Mouse (Mus musculus) gastrocnemius, postnatal 36 days (tissue): ENCODE data around the gene Pold4. TPM values are rescaled to one million over a fixed set of nuclear protein-coding genes. Genes with fewer than 3 reads are reported as not detected.
"Not testable (repeated sequence)": the region's sequence is repeated elsewhere in the genome, so short reads cannot be mapped to it uniquely, and the experiment has no call there.

ENCODE experiments used
- DNase-seq, 2 experiments: peaks; one replicate each; pipeline ENCODE4 v3.0.0; 2022
- intact Hi-C: fragments of 180-260 bp; cut with DNase I; formaldehyde crosslinking; loops from one replicate; pipeline ENCODE4 v1.15.1; 2025
- total RNA-seq, 2 experiments: library from RNA; stranded (reverse); gene quantifications; 2 replicates each; pipeline ENCODE4 v1.2.3; 2021

Gene Pold4
- total RNA-seq, 2 experiments from 2014 or later, result 16.0 to 21.1 TPM

DNA sequence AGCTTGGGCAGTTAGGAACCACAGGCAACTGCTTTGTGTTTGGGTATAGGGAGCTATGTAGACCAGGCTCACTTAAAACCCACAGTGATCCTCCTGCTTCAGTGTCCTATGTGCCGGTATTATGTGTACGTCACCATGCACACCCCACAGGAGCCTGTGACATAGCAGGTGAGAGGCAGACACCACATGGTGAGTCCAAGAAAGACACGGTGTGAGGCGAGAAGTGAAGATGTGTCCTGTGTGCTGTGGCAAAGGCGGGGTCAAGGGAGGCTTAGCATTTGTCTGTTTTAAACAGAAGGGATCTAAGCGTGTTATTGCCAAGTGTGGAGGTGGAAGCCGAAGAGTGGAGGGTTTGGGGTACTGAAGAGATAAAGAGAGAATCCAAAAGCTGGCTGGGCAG lies 4.9 kb upstream of the Pold4 start:
- intact Hi-C loops, result loop anchor here (2.0 to 10.0 kb wide), 3 partner anchors 54 to 212 kb away; partner anchors contain the start of gene Ndufv1
- DNase-seq, result no peak

DNA sequence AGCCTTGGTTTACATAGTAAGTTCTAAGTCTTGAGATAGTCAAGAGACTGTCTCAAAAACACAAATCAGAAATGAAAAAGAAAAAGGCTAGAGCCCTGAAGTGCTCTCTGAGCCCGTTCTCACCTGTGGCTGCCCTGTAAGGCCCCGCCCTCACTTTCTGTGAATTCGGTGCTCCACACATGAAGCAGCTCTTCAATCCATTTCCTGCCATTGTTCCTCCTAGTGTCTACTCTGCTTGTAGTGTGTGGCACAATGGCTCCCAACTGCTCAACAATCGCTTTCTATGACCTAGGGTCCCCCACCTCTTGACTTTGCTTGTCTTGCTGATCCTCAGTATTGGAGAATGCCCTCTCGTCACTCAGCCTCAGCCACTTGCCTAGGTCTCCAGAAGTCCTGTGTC lies 4.3 kb upstream of the Pold4 start:
- intact Hi-C loops, result loop anchor here (2.0 to 10.0 kb wide), 3 partner anchors 55 to 213 kb away; partner anchors contain the start of gene Ndufv1
- DNase-seq, result no peak

DNA sequence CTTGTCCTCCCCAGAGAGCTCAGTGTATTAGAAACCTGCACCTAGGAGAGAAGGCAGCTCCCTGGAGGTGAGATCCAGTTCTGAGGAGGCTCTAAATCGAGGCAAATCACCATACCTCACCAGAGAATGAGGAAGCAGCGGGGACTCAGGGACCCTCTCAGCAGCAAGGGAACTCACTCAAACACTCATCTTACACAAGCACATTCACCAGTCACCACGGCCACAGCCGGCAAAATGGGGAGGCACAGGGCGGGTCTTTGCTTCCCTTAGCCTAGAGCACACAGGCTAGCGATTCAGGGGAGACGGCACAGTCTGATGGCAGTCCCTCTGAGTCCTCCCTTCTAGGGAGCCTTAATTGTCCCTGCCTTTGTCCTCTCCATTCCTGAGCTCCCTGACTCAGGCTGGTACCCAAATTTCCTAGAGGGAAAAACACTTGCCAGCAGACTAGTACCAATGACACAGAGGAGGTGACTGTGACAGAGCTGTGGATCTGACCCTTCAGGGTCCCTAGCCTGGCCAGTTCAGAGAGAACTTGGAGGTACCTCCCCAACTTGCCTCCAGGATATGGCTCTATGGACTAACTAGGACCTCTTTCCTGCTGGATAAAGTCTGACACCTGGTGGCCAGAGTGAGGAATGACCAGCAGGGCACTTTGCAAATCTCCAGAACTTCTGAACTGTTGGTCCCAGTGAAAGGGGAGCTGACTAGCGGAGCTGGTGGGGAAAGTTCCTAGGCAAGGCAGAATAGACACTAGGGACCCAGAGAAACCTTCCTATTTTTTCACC lies 3.6 kb upstream of the Pold4 start:
- intact Hi-C loops, result loop anchor here (1.0 to 10.0 kb wide), 5 partner anchors 21 to 213 kb away; partner anchors contain the start of genes Ndufv1 and Pitpnm1
- peak; percentile 53 to 54 for DNase-seq

DNA sequence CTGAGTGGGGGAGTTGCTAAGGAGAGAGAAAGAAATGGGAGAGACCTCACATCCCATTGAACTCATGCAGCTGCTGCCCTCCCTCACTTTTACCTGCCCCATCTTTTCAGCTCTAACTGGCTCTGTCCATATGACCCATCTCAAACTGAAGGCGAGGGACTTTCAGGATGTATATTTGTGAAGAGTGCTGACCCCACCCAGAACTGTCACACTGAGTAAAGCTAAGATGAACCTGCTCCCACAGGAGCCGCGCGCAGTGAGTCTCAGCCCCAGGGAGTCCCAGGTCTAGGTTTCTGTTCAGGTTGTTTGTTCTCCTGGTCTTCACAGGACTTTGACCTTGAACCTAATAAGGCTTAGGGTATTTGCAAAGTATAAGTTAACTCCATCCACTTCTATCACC lies 2.8 kb upstream of the Pold4 start:
- intact Hi-C loops, result loop anchor here (1.0 to 10.0 kb wide), 4 partner anchors 22 to 214 kb away; partner anchors contain the start of genes Ndufv1 and Pitpnm1
- no peak for DNase-seq

DNA sequence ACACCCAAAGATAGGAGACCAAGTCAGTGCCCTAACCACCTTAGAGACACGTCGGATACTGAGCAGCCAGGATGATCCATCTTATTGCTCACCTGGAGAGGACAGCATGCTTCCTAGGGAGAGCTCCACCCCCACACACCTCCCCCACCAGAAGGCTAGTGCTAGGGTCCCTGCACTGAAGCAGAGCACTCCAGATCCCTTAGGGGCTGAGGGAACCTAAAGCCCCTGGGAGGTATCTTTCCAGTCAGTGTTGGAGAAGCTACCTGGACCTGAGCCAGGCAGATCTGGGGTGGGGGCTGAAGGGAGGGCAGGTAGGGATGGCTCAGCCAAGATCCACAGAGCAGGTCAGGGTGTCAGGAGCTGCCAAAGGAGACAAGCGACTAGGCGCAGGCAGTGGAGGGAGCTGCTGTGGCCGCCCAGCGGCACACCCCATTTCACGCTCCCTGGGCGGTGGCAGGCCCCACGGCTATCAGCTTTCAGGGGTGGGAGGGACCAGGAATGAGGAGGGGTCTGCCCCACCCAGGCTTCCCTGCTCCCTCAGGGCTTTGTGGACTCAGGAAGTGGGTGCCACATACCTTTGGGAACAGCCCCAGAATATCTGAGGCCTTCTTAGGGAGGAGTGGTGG lies 2.1 kb upstream of the Pold4 start:
- intact Hi-C loops, result loop anchor here (2.0 to 10.0 kb wide), 3 partner anchors 57 to 215 kb away; partner anchors contain the start of genes Ndufv1 and Pitpnm1
- no peak for DNase-seq

DNA sequence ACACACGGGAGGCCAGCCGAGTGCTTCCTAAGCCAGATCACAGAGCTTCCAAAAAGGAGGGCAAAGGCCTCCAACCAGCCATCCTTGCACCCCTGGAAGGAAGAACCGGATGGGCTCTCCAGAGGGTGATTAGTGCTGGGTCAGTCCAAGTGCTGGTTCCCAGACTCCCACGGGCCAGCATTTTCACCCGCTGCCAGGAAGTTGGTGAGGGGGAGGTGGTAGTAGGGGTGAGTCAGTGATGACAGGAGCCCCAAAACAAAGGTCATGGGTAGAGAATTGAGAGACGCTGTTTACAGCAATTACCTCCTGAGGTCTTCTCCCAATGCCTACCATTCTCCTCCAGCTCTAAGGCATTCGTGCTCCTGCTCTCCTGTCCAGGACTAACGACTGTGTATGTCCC lies 1.3 kb upstream of the Pold4 start:
- DNase-seq, result no peak
- intact Hi-C loops, result no loop called here

DNA sequence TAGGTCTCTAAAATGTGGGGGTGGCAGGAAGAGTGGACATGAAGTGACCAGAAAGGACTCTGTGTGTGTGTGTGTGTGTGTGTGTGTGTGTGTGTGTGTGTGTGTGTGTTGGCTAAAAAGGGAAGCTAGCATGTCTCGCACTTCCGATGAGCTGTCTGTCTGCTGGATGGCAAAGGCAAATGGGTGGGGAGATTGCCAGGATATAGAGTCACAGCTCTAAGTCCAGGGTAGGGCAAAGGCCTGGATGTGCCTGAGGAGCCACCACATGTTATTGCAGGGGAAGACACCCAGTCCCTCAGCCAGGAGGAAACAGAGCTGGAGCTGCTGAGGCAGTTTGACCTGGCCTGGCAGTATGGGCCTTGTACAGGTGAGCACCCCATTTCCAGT lies 480 bp downstream of the Pold4 start:
- intact Hi-C loops, result no loop called here
- no peak for DNase-seq

DNA sequence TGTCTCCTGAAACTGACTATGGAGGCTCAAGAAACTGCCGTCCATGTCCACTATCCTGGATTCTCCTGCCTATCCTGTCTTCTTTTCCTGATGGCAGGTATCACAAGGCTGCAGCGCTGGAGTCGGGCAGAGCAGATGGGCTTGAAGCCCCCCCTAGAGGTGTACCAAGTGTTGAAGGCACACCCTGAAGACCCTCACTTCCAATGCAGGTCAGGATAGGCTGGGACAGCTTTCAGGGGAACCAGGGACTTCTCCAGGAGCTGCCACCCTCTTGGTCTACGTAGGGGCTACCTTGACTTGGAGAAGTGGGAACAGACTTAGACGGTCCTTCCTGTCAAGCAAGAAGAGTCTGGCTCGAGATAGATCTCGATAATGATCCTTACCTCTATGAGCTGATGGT lies 952 bp downstream of the Pold4 start:
- intact Hi-C loops, result no loop called here
- DNase-seq, result no peak

DNA sequence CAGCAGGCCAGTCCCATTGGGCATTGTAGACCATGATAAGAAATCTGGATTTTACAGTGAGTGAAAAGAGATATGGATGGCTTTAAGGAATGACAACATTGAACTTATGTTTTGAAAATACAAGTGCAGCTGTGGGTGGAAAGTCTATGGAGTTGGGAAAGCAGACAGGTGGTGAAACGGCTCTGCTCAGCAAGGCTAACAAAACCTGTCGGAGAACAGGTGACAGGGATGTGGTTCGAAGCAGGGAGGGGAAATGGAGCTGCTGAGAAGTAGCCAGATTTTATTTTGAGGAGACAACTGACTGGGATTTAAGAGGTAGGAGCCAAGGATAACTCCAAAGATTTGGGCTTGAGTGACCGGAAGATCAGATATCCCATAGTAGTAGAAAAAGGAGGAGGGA lies 2.8 kb downstream of the Pold4 start:
- DNase-seq, result no peak
- intact Hi-C loops, result no loop called here

- DNase-seq, result no peak
- intact Hi-C loops, result no loop called here
Observed at GRCm38 (mm10) chr19:4240247-4240668, 8.6 kb downstream of the Pold4 start.

GRCm38 (mm10) chr19:4242416-4242815 lies 10.7 kb downstream of the Pold4 start:
- no peak for DNase-seq
- intact Hi-C loops, result no loop called here

DNA sequence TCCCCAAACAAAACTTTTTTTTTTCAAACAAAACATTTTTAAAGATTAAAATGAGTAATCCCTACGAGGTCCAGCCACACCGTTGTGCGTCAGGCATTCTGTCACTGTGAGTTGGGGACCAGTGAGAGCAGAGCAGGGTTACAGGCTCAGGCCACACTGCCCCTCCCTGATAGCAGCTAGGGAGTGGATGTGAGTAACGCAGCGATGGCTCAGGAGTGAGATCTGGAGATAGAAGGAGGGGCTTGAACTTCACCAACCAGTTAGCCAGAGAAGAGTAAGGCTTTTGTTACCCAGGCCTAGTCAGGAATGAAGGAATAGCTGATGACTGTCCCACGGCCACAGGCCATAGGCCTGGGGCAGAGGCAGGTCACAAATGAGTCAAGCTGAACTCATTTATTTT lies 13.1 kb downstream of the Pold4 start:
- intact Hi-C loops, result no loop called here
- DNase-seq, result no peak

GRCm38 (mm10) chr19:4247010-4247409 lies 15.3 kb downstream of the Pold4 start:
- no peak for DNase-seq
- intact Hi-C loops, result no loop called here

GRCm38 (mm10) chr19:4248683-4249082 lies 17.0 kb downstream of the Pold4 start:
- intact Hi-C loops, DNase-seq: not testable (repeated sequence)

GRCm38 (mm10) chr19:4254230-4254629 lies 22.5 kb downstream of the Pold4 start:
- intact Hi-C loops, result no loop called here
- no peak for DNase-seq

GRCm38 (mm10) chr19:4255583-4256162 lies 24.0 kb downstream of the Pold4 start:
- no peak for DNase-seq
- intact Hi-C loops, result loop anchor here (2.0 kb wide), 1 partner anchor 51 kb away; the partner anchor contains the start of gene Grk2

DNA sequence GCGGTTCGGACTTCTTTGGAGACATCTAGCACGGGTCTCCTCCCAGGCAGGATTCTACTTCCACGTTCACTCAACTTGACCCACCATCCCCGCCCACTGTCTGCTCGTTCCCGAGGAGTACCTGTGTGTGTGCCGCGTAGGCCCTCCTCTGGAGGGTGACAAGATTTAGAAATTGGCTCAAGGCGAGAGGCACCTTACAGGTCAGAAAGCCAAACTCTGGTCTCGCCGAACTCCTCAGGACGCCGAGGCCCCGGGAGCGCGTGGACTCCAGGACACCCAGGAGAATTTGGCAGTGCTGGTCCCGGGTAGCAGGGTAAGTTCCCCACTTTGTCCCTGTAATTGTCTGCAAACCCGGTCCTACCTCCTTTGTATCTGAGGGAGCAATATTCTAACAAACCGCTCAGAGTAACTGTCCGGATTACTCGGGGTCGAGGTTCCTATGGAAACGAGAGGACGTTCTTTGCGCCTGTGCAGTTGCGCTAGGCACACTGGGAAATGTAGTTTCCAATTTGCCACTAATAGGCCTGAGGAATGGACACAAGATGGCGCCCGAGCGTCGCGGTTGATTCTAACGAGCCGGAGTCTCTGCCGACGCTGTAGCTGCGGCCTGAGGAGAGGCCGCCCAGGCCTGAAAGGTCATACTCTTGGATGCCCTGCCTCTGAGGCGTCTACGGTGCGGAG lies 25.7 kb downstream of the Pold4 start:
- DNase-seq, result peak; percentile 90 to 91
- intact Hi-C loops, result loop anchor here (2.0 kb wide), 1 partner anchor 49 kb away; the partner anchor contains the start of gene Grk2

- DNase-seq, result no peak
- intact Hi-C loops, result loop anchor here (2.0 kb wide), 1 partner anchor 49 kb away; the partner anchor contains the start of gene Grk2
Observed at GRCm38 (mm10) chr19:4257897-4258252, 26.2 kb downstream of the Pold4 start.

DNA sequence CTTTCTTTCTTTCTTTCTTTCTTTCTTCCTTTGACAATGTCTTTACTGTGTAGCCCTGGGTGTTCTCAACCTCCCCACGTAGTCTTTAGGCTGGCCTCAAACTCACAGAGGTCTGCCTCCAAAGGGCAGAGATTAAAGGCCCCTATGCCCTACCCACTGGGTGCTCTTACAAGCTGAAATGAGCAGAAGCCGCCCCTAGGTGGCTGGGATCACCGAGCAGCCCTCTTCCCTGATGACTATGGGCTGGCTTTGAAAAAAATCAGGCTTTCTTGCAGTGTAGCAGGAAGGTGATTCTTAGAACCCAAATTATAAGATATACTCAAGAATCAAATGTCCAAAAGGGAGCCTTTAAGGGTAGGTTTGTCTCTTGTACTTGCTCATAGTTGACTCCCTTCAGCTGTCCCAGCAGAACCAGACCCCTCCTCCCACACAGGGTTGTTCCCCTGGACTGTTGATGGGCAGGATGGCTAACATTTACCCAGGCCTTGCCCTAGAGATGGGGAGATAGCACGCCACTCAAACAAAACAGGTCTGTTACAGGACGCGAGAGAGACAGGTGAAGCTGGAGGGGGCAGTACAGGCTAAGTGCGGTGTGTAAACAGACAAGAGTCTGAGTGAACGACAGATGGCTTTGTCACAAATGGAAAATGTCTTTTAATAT lies 29.5 kb downstream of the Pold4 start:
- DNase-seq, result no peak
- intact Hi-C loops, result loop anchor here (10.0 kb wide), 1 partner anchor 154 kb away; no protein-coding TSS in a partner anchor

DNA sequence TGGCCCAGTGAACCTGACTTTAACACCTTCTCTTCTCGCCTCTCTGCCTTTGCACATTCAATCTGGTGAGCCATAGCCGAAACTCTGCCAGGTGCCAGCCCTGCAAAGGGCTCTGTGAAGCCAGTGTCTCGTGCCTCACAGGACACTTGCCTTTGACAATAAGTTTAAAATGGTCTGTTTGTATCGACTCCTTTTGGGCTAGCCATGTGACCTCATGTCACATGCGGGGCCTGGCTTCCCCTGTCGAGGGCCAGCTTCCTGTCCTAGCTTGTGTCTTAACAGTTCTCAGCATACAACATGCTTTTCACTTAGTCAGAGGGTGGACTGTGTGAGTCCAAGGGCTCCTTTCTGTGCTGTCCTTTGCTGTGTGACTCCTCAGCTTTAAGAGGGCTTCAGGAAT lies 31.1 kb downstream of the Pold4 start:
- intact Hi-C loops, result loop anchor here (10.0 kb wide), 1 partner anchor 152 kb away; no protein-coding TSS in a partner anchor
- DNase-seq, result no peak
